Mouse (Mus musculus) liver, embryonic 16.5 days (tissue): Measurements from ENCODE around the gene Gemin8. TPM values are rescaled to one million over a fixed set of nuclear protein-coding genes. Genes with fewer than 3 reads are reported as not detected.

ENCODE experiments used
- ATAC-seq: fragments of 200-750 bp; cut with Nextera tagmentation; 2 replicates; pipeline ENCODE4 v1.8.0; 2017; ENCODE audit warnings: low read depth, mild to moderate bottlenecking, moderate number of reproducible peaks, moderate library complexity
- H3K27ac ChIP-seq: fragments of 300-500 bp; sonication (generic); 2 replicates; pipeline ENCODE4 v1.5.1; 2014; ENCODE audit warnings: mild to moderate bottlenecking, low read length
- H3K27me3 ChIP-seq: fragments of 300-500 bp; sonication (generic); 2 replicates; pipeline ENCODE4 v1.6.1; 2014; ENCODE audit warnings: low read depth, low read length, mixed read lengths; ENCODE audit not compliant: control insufficient read depth, insufficient read depth
- H3K36me3 ChIP-seq: fragments of 300-500 bp; sonication (generic); 2 replicates; pipeline ENCODE4 v1.6.1; 2014; ENCODE audit warnings: mild to moderate bottlenecking; ENCODE audit not compliant: control insufficient read depth, insufficient read depth
- H3K4me1 ChIP-seq: fragments of 300-500 bp; sonication (generic); 2 replicates; pipeline ENCODE4 v1.6.1; 2014; ENCODE audit warnings: low read depth, low read length, mixed read lengths; ENCODE audit not compliant: control insufficient read depth
- H3K4me2 ChIP-seq: fragments of 300-500 bp; sonication (generic); 2 replicates; pipeline ENCODE4 v1.6.1; 2014; ENCODE audit warnings: low read depth, low read length, mixed read lengths
- H3K4me3 ChIP-seq: fragments of 300-500 bp; sonication (generic); 2 replicates; pipeline ENCODE4 v1.5.1; 2014; ENCODE audit warnings: low read depth, mild to moderate bottlenecking, low read length
- H3K9ac ChIP-seq: fragments of 300-500 bp; sonication (generic); 2 replicates; pipeline ENCODE4 v1.6.1; 2014; ENCODE audit warnings: low read depth, low read length
- H3K9me3 ChIP-seq: fragments of 300-500 bp; sonication (generic); replicated peaks from 2 replicates; pipeline ENCODE4 v1.6.1; 2016; ENCODE audit warnings: low read length; ENCODE audit not compliant: control insufficient read depth
- WGBS: fragments of 180-500 bp; shearing (Covaris S2); extraction: QIAGEN DNeasy Blood & Tissue Kit; methylation state at CpG from one replicate; pipeline ENCODE4 v1.1.7; 2014; ENCODE audit not compliant: insufficient replicate concordance; 5-methylcytosine and 5-hydroxymethylcytosine counted together
- polyA plus RNA-seq: library from polyadenylated mRNA; unstranded; fragments of >200 nt; fragmentation: Nextera tagmentation; extraction: Ambion mirVana; gene quantifications from 2 replicates; pipeline ENCODE4 v1.2.1, GENCODE M21; 2015

Gemin8 gene
- polyA plus RNA-seq, 1 experiment from 2014 or later: 3.8 TPM

DNA sequence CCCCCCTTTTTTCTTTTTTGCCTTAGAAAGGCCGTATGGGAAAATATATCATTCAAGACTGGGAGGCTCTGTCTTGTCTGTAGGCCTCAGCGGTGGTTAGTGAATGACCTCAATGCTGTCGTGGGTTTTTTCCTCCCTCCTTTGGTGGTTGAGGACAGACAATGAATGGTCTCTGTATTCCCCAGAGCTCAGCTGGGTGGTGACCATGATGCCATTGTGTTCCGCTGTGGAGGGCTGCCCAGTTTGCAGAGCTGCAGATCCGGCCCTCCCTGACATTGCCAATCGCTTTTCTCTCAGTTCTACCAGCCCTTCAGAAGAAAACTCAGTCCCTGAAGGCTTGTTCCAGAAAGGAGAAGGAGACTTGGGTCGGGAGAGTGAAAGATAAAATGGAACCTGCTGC lies 3.5 kb downstream of the Gemin8 start:
- no peak overlapping the region for H3K27ac ChIP-seq
- H3K4me1 ChIP-seq: peaks cover 3% of the 10 kb centered on the region; the same call in 1 of the 2 replicates
- WGBS: 65% methylated on average over 7 of the region's 7 CpGs
- ATAC-seq: no peak
- H3K27me3 ChIP-seq: no peaks in the 10 kb centered on the region
- no peaks in the 10 kb centered on the region for H3K9me3 ChIP-seq
- H3K36me3 ChIP-seq: no peaks in the 10 kb centered on the region
- no peak overlapping the region for H3K4me3 ChIP-seq
- H3K4me2 ChIP-seq: no peak overlapping the region
- no peak overlapping the region for H3K9ac ChIP-seq

DNA sequence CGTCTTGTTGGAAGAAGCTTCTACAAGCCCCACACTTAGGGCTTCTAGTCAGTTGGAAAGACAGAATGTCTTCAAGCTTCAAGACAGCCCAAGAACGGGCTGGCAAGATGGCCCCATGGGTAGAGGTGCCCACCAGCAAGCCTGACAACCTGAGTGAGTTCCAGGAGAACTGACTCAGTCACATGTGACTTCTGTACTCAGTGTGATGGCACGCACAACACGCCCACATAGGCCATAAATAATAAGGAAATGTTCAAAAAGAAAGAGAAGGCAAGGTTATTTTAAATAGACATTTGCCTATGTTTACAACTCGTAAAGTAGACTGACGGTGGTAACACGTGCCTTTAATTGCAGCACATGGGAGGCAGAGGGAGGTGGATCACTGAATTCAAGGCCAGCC lies 7.7 kb downstream of the Gemin8 start:
- H3K27me3 ChIP-seq: no peaks in the 10 kb centered on the region
- no peaks in the 10 kb centered on the region for H3K9me3 ChIP-seq
- H3K9ac ChIP-seq: no peak overlapping the region
- 74% methylated on average over 7 of the region's 7 CpGs for WGBS
- no peaks in the 10 kb centered on the region for H3K4me1 ChIP-seq
- no peak overlapping the region for H3K27ac ChIP-seq
- no peaks in the 10 kb centered on the region for H3K36me3 ChIP-seq
- no peak for ATAC-seq
- H3K4me2 ChIP-seq: no peak overlapping the region
- H3K4me3 ChIP-seq: no peak overlapping the region

DNA sequence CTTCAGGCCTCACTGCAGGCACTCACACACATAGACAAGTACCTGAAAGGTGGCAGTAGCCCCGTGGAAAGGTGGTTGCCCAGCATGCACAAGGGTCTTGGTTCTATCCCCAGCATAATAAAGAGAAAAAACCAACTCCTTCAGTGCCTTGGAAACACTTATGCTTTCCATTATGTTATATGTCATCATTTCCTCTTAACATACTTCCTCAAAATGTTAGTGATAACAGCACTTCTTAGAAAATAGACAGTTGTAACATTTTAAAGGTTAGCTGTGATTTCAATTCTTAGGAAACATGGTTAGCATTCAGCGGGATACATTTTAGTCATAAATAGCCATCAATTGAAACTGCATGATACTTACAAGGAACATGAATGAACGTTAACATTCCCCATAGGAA lies 12.8 kb downstream of the Gemin8 start:
- WGBS: 75% methylated on average over 3 of the region's 3 CpGs
- H3K4me3 ChIP-seq: no peak overlapping the region
- H3K27me3 ChIP-seq: no peaks in the 10 kb centered on the region
- H3K36me3 ChIP-seq: no peaks in the 10 kb centered on the region
- no peaks in the 10 kb centered on the region for H3K4me1 ChIP-seq
- no peaks in the 10 kb centered on the region for H3K9me3 ChIP-seq
- H3K9ac ChIP-seq: no peak overlapping the region
- no peak overlapping the region for H3K4me2 ChIP-seq
- no peak overlapping the region for H3K27ac ChIP-seq
- ATAC-seq: no peak

DNA sequence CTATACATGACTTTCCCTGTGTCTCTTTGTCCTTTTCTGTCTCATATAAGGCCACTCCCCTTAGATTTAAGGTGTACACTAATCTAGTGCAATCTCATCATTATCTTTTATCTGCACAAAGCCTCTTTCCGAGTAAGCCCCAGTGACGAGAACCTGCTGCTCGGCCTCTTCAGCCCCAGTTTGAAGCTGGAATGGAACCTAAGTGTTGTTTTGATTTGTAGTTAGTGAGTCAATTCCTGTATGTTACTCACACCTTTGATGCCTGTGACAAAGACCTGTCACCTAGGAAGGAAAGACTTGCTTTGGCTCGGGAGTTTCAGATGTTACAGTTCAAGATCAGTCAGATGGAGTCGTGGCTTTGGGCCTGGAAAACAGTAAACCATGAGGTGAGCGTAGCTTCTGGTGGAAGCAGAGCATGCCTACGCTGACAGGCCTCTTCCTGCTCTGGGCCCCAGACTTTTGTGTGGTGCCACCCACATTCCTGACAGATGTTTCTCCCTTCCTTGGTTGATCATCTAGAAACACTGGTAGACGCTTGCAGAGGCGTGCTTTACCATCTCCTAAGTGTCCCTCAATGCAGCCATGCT lies 15.2 kb downstream of the Gemin8 start:
- Histone ChIP-seq H3K27me3 (no peaks in the 10 kb centered on the region), H3K4me1 (no peaks in the 10 kb centered on the region), H3K4me3 (no peak overlapping the region), H3K9ac (no peak overlapping the region), H3K36me3 (no peaks in the 10 kb centered on the region), H3K9me3 (no peaks in the 10 kb centered on the region), H3K27ac (no peak overlapping the region), H3K4me2 (no peak overlapping the region)
- no peak for ATAC-seq
- WGBS: 66% methylated on average over 9 of the region's 9 CpGs

DNA sequence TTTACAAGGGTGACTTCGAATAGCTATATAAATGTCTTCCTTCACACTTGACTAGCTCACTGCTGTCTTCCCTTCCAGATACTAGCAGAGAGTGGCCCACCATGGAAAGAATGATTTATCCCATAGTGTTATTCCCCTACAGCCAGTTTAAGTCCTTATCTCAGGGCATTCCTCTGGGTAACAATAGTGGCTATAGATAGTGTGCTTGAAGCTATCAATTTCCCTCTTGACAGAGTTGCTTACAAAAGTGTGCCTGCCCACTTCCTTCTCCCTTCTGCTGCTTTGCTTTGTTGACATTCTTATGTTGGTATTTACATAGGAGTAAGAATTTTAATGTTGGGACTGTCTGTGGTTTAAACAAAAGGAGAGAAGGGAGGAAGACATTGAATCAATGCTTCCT lies 17.5 kb downstream of the Gemin8 start:
- no peak overlapping the region for H3K4me2 ChIP-seq
- H3K9me3 ChIP-seq: no peaks in the 10 kb centered on the region
- WGBS: 57% methylated on average over 1 of the region's 1 CpGs
- ATAC-seq: no peak
- H3K9ac ChIP-seq: no peak overlapping the region
- H3K27ac ChIP-seq: no peak overlapping the region
- H3K4me1 ChIP-seq: no peaks in the 10 kb centered on the region
- no peaks in the 10 kb centered on the region for H3K36me3 ChIP-seq
- H3K27me3 ChIP-seq: no peaks in the 10 kb centered on the region
- no peak overlapping the region for H3K4me3 ChIP-seq

DNA sequence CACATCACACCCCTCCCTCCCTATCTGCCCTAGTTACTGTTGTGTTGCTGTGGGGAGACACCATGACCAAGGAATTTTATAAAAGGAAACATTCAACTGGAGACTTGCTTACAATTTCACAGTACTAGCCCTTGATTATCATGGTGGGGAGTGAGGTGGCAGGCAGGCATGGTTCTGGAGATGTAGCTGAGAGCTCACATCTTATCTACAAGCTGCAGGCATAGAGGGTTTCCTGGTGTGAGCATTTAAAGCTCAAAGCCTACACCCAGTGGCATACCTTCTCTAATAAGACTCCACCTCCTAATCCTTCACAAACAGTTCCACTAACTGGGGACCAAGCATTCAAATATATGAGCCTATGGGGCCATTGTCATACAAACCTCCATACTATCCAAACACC lies 26.1 kb downstream of the Gemin8 start:
- peak; percentile 67 for ATAC-seq
- Histone ChIP-seq H3K27ac (no peak overlapping the region), H3K27me3 (no peaks in the 10 kb centered on the region), H3K4me1 (no peaks in the 10 kb centered on the region), H3K9me3 (no peaks in the 10 kb centered on the region), H3K4me2 (no peak overlapping the region), H3K4me3 (no peak overlapping the region), H3K9ac (no peak overlapping the region), H3K36me3 (no peaks in the 10 kb centered on the region)

DNA sequence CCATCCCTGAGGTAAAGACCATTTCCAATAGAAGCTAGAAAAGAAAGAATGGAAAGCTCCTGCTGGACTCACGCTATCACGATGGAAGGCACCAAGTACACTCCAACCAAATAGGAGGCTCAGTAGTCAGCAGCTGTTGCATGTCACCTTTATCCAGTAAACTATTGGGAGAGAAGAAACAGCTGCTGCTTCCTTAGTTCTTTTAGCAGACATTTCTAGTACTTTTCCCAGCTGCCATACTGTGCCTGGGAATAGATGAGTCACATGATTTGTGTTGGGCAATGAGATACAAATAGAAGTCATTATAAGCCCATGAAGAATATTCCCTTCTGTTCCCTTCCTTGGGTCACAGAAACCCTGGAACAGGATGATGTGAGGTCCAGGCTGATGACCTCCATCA lies 28.0 kb downstream of the Gemin8 start:
- no peak for ATAC-seq
- no peaks in the 10 kb centered on the region for H3K27me3 ChIP-seq
- H3K4me3 ChIP-seq: no peak overlapping the region
- H3K36me3 ChIP-seq: no peaks in the 10 kb centered on the region
- no peak overlapping the region for H3K27ac ChIP-seq
- WGBS: 70% methylated on average over 2 of the region's 2 CpGs
- H3K4me2 ChIP-seq: no peak overlapping the region
- no peaks in the 10 kb centered on the region for H3K4me1 ChIP-seq
- H3K9me3 ChIP-seq: no peaks in the 10 kb centered on the region
- no peak overlapping the region for H3K9ac ChIP-seq

DNA sequence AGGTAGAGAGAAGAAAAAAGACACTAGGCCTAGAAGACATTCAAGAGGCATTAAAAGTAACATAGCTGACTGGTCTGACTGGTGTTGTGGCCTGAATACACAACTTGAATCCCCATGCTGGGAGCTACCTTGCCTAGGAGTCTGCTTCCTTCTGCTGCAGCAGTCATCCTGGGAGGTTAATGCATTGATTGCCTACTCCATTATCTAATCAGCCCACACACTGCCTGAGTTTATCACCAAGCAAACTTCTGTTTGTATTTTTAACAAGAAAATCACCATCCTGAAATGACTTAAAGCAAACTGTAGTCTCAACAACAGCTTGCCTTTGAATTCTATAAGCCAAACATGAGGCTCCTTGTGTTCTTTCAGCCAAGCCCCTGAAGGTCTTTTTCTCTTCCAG lies 29.6 kb downstream of the Gemin8 start:
- no peak for ATAC-seq
- Histone ChIP-seq H3K36me3 (no peaks in the 10 kb centered on the region), H3K4me1 (no peaks in the 10 kb centered on the region), H3K4me3 (no peak overlapping the region), H3K9me3 (no peaks in the 10 kb centered on the region), H3K9ac (no peak overlapping the region), H3K27ac (no peak overlapping the region), H3K4me2 (no peak overlapping the region), H3K27me3 (no peaks in the 10 kb centered on the region)

DNA sequence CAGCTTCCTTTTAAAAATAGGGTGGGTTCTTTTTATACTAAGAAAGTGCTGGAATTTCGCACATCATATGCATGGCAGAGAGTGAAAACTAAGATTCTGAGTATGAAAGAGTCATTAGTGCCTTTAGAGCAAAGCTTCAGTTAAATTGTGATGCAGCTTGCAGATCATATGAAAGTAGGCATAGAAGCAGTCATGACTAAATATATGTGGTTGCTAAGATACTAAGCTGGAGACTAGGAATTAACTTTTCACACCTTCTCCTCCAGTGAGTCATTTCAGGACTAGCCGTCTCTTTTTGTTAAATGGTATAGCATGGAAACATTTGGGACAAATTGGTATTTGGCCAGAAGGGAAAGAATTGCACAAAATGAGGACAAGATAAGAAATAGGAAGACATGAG lies 44.3 kb downstream of the Gemin8 start:
- Histone ChIP-seq H3K36me3 (no peaks in the 10 kb centered on the region), H3K4me3 (no peak overlapping the region), H3K27ac (no peak overlapping the region), H3K9me3 (no peaks in the 10 kb centered on the region), H3K4me2 (no peak overlapping the region), H3K9ac (no peak overlapping the region), H3K27me3 (no peaks in the 10 kb centered on the region), H3K4me1 (no peaks in the 10 kb centered on the region)
- no peak for ATAC-seq
- WGBS: 59% methylated on average over 2 of the region's 2 CpGs

DNA sequence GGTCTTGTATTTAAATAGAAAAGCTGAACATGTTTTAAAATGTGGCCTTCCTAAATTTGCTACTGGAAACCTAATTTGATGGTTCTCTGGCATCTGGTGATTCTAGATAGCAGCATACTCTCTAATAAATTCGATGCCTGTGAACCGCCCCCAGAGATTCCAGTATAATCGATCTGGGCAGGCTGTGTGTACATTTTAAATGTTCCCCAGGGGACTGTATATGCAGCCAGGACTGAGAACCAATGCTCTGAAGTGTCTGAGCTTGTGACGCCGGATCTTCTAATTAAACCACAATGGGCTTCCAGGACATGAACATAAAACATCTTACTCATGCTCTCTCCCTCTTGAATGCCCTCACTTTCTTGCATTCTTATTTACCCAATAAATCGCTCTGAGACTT lies 46.0 kb downstream of the Gemin8 start:
- H3K4me1 ChIP-seq: no peaks in the 10 kb centered on the region
- WGBS: 58% methylated on average over 6 of the region's 6 CpGs

More for the DNA sequence above, 46.0 kb downstream of the Gemin8 start:
- Histone ChIP-seq H3K27ac (no peak overlapping the region), H3K4me3 (no peak overlapping the region), H3K9ac (no peak overlapping the region), H3K4me2 (no peak overlapping the region), H3K36me3 (no peaks in the 10 kb centered on the region), H3K9me3 (no peaks in the 10 kb centered on the region), H3K27me3 (no peaks in the 10 kb centered on the region; the same call in 1 of the 2 replicates)
- no peak for ATAC-seq
